Mouse (Mus musculus) heart, postnatal 36 days (tissue): ENCODE measurements around the gene Zbtb17. TPM values are rescaled to one million over a fixed set of nuclear protein-coding genes. Genes with fewer than 3 reads are reported as not detected.

ENCODE experiments used
- DNase-seq, 2 experiments: peaks; one replicate each; pipeline ENCODE4 v3.0.0; 2021 to 2022
- intact Hi-C: fragments of 180-260 bp; cut with DNase I; formaldehyde crosslinking; loops from one replicate; pipeline ENCODE4 v1.15.1; 2025
- total RNA-seq, 2 experiments: library from RNA; stranded (reverse); gene quantifications; 2 replicates each; pipeline ENCODE4 v1.2.3; 2021

The Zbtb17 gene
- total RNA-seq, 2 experiments from 2014 or later = 21.3 to 24.7 TPM

GRCm38 (mm10) chr4:141425484-141426479, 18.7 kb upstream of the Zbtb17 start:
- DNase-seq = peak; percentile 58 to 74
- intact Hi-C loops = no loop called here

- DNase-seq = no peak
- intact Hi-C loops = no loop called here
These were observed 17.4 kb upstream of the Zbtb17 start for GRCm38 (mm10) chr4:141426796-141427745.

- no peak for DNase-seq
- intact Hi-C loops = no loop called here
These were observed 16.5 kb upstream of the Zbtb17 start for GRCm38 (mm10) chr4:141427921-141428320.

GRCm38 (mm10) chr4:141429381-141429780, 15.1 kb upstream of the Zbtb17 start:
- intact Hi-C loops = no loop called here
- DNase-seq = no peak

- peak; percentile 36 to 49 for DNase-seq
These were observed 14.6 kb upstream of the Zbtb17 start for GRCm38 (mm10) chr4:141429847-141430246.

GRCm38 (mm10) chr4:141430997-141431396, 13.5 kb upstream of the Zbtb17 start:
- intact Hi-C loops = loop anchor here (1.0 to 5.0 kb wide), 4 partner anchors 28 to 144 kb away; no protein-coding TSS in a partner anchor
- DNase-seq = peak; percentile 79

More at GRCm38 (mm10) chr4:141429847-141430246, 14.6 kb upstream of the Zbtb17 start:
- intact Hi-C loops = loop anchor here (1.0 to 5.0 kb wide), 2 partner anchors 27 to 72 kb away; no protein-coding TSS in a partner anchor

- no peak for DNase-seq
- intact Hi-C loops = loop anchor here (5.0 kb wide), 1 partner anchor 70 kb away; no protein-coding TSS in a partner anchor
These were observed 11.8 kb upstream of the Zbtb17 start for GRCm38 (mm10) chr4:141432666-141433065.

GRCm38 (mm10) chr4:141433191-141433590, 11.3 kb upstream of the Zbtb17 start:
- no peak for DNase-seq
- intact Hi-C loops = loop anchor here (5.0 kb wide), 1 partner anchor 69 kb away; no protein-coding TSS in a partner anchor

GRCm38 (mm10) chr4:141435974-141436373, 8.5 kb upstream of the Zbtb17 start, which contains the start of gene Srarp:
Gene Srarp, minus strand, starts transcription at chr4:141436105.
- DNase-seq = no peak
- intact Hi-C loops = no loop called here

- peak in 1 of 2 experiments; percentile 38 for DNase-seq
- intact Hi-C loops = no loop called here
These were observed 5.2 kb upstream of the Zbtb17 start for GRCm38 (mm10) chr4:141439083-141439803.

- no peak for DNase-seq
- intact Hi-C loops = no loop called here
These were observed 3.6 kb upstream of the Zbtb17 start for GRCm38 (mm10) chr4:141440877-141441276.

GRCm38 (mm10) chr4:141443641-141444429, 619 bp upstream of the Zbtb17 start:
- intact Hi-C loops = no loop called here
- DNase-seq = no peak

GRCm38 (mm10) chr4:141445328-141445720, 870 bp downstream of the Zbtb17 start:
- intact Hi-C loops = no loop called here
- no peak for DNase-seq

- DNase-seq = no peak
- intact Hi-C loops = no loop called here
These were observed 1.8 kb downstream of the Zbtb17 start for GRCm38 (mm10) chr4:141446211-141446610.

GRCm38 (mm10) chr4:141451251-141451650, 6.8 kb downstream of the Zbtb17 start:
- intact Hi-C loops = no loop called here
- DNase-seq = no peak

GRCm38 (mm10) chr4:141451916-141452450, 7.5 kb downstream of the Zbtb17 start:
- DNase-seq = no peak
- intact Hi-C loops = no loop called here

GRCm38 (mm10) chr4:141454581-141455350, 10.3 kb downstream of the Zbtb17 start:
- no peak for DNase-seq

GRCm38 (mm10) chr4:141455526-141455925, 11.1 kb downstream of the Zbtb17 start:
- intact Hi-C loops = no loop called here

More at GRCm38 (mm10) chr4:141454581-141455350, 10.3 kb downstream of the Zbtb17 start:
- intact Hi-C loops = no loop called here

More at GRCm38 (mm10) chr4:141455526-141455925, 11.1 kb downstream of the Zbtb17 start:
- DNase-seq = no peak
